14 mouse cellular contexts compared by ENCODE assay signal in genomic region chr9:32095511-32095910, GRCm38 (mm10).
"Had no signal": no experiment of that assay in that cellular context is flagged by ENCODE, and none has a peak within 500 bp of the region (broad histone marks: within the 10 kb centered on the region; RNA-seq: fewer than 3 reads in every experiment).

No protein-coding gene starts in this region.

- H3K4me3 ChIP-seq: layer of hippocampus, adult 2 months; limb, embryonic 13.5 days; liver, embryonic 15.5 days; midbrain, embryonic 10.5 days; myocyte had no signal

- H3K9me3 ChIP-seq: limb, embryonic 13.5 days; liver, embryonic 15.5 days; midbrain, embryonic 10.5 days had no signal

- H3K27me3 ChIP-seq: limb, embryonic 13.5 days; liver, embryonic 15.5 days had no signal

- H3K27ac ChIP-seq: layer of hippocampus, adult 2 months; limb, embryonic 13.5 days; liver, embryonic 15.5 days had no signal

- H3K4me2 ChIP-seq: limb, embryonic 13.5 days; liver, embryonic 11.5 days; liver, embryonic 15.5 days had no signal

- DNase-seq: left cerebral cortex, postnatal 4 days; lung, adult 2 months; lung, postnatal 36 days; midbrain, embryonic 14.5 days; spleen, adult 18-20 months; thymus, adult 2 months; thymus, postnatal 25 days had no signal

- H3K36me3 ChIP-seq: limb, embryonic 13.5 days; liver, embryonic 15.5 days; midbrain, embryonic 10.5 days had no signal

- H3K9ac ChIP-seq: limb, embryonic 13.5 days; liver, embryonic 15.5 days had no signal

- ATAC-seq: lung, postnatal 0 days had no signal
